Mouse (Mus musculus): ENCODE results near the gene Itch. TPM values are rescaled to one million over a fixed set of nuclear protein-coding genes. Genes with fewer than 3 reads are reported as not detected.
"Not testable (repeated sequence)": the region's sequence is repeated elsewhere in the genome, so short reads cannot be mapped to it uniquely, and the experiment has no call there.

Itch gene
- total RNA-seq, 2 experiments from 2014 or later, result 74.4 to 102 TPM

- no peak for ATAC-seq (ENCODE audit: poor library complexity, severe bottlenecking)
Measured at GRCm38 (mm10) chr2:155142025-155142555, 8.8 kb downstream of the Itch start.

GRCm38 (mm10) chr2:155149296-155149695 is 16.0 kb downstream of the Itch start:
- ATAC-seq (ENCODE audit: poor library complexity, severe bottlenecking), result not testable (repeated sequence)

GRCm38 (mm10) chr2:155207419-155207818 is 74.1 kb downstream of the Itch start:
- ATAC-seq (ENCODE audit: poor library complexity, severe bottlenecking), result peak; percentile 60

GRCm38 (mm10) chr2:155223145-155223544 is 89.8 kb downstream of the Itch start:
- no peak for ATAC-seq (ENCODE audit: poor library complexity, severe bottlenecking)

DNA sequence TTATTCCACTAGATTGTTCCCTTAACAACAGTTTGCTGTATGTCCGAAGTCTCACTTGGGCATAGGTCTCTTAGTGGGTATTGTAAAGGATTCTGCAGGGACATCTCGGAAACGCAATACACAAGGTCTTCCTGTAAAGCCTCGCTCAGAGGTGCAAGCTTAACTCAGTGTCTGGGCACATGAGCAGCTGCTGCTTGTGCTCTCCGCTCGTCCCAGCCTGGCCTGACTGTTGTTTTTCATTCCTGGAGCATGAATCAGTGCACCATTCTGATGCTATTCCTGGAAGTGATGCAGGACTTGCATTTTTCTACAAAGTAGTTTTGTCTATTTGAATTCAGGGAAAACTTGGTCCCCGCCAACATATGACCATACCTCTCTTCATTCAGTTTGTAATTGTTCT is 91.4 kb downstream of the Itch start:
- no peak for ATAC-seq (ENCODE audit: poor library complexity, severe bottlenecking)

DNA sequence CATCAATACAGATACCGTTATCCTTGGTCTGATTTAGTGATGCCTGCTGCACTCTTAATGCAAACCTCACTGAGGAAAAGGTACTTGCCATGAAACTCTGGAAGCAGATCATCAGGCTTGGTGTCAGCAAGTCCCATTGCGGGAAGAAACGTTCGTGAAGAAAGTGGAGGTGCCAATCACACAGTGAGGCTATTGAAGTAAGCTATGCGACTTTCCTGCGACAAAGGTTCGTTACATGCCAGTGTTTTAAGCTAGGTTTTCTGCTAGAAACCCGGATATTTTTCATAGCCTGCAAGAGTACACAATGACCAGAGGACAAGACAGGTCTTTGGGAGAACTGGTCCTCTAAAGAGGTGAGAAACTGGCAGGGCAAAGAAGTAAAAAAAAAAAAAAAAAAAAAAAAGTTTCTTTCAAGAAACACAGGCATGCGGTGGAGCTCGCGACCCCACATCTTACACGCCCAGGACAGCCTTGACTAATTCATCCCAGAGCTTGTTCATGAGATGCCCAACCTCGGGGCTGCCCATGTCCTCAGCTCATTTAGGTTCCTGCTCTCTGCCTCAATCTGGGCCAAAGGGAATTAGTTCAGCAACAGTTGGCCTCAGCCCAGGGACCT is 102.5 kb downstream of the Itch start:
- ATAC-seq (ENCODE audit: poor library complexity, severe bottlenecking), result peak; percentile 46

GRCm38 (mm10) chr2:155236362-155236992 is 103.2 kb downstream of the Itch start, which contains the start of gene Dynlrb1:
Gene Dynlrb1 (plus strand): TSS chr2:155236533.
- ATAC-seq (ENCODE audit: poor library complexity, severe bottlenecking), result peak; percentile 97

GRCm38 (mm10) chr2:155237276-155237675 is 104.0 kb downstream of the Itch start:
- ATAC-seq (ENCODE audit: poor library complexity, severe bottlenecking), result no peak

DNA sequence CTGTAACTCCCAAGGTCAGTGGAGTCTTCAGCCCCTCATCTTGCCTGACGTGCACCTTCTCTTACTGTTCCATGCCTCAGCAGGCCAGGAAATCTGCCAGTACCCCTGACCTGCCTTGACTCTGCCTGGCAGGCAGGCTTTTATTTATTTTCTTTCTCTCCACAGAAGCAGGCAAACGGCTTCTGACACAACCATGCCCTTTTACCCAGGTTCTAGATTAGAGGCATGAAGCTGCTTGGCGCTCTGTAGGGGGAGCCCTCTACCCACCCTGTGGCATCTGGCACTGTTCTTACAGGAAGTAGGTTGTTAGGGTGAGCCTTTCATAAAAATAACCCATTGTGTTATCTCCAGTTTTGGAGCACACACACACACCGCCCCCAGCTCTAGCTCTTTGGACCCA is 107.6 kb downstream of the Itch start:
- no peak for ATAC-seq (ENCODE audit: poor library complexity, severe bottlenecking)

GRCm38 (mm10) chr2:155242296-155242855 is 109.1 kb downstream of the Itch start:
- no peak for ATAC-seq (ENCODE audit: poor library complexity, severe bottlenecking)

GRCm38 (mm10) chr2:155246231-155246630 is 112.9 kb downstream of the Itch start:
- ATAC-seq (ENCODE audit: poor library complexity, severe bottlenecking), result no peak

DNA sequence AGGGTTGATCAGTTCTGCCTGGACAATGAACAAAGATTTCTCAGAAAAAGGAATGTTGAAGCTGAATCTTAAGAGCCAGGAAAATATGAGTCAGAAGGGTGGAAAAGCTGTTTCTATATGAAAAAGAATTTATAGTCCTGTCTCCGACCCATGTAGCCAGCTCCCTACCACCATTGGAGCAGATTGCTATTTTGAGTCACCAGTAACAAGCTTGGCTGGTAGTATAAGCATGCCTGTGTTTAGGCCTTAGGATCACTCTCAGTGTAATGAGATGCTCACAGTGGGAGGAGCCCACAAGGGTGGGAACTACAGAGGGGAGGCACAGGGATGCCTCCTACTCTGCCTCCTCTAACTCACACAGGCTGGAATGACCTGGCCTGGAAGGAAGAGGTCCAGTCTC is 114.9 kb downstream of the Itch start:
- ATAC-seq (ENCODE audit: poor library complexity, severe bottlenecking), result no peak

- ATAC-seq (ENCODE audit: poor library complexity, severe bottlenecking), result no peak
Measured at GRCm38 (mm10) chr2:155248718-155249117, 115.4 kb downstream of the Itch start.

- ATAC-seq (ENCODE audit: poor library complexity, severe bottlenecking), result no peak
Measured at GRCm38 (mm10) chr2:155249588-155249987, 116.3 kb downstream of the Itch start.

DNA sequence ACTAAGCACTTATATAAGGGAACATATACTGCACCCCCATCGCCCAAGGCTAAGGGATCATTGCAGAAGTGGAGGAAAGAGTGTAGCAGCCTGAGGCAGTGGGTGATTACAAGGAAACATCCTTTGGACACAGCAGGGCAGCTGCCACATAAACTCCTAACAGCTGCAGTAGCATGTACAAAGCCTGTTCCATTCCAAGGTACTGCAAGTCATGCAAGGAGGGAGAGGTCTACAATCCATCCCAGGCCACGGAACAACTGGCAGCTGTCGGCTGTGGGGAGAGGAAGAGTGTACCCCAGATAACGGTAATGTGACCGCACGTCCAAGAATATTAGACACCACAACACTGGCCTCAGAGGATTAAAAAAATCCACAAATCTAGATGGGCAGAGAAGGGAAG is 132.2 kb downstream of the Itch start:
- ATAC-seq (ENCODE audit: poor library complexity, severe bottlenecking), result no peak

DNA sequence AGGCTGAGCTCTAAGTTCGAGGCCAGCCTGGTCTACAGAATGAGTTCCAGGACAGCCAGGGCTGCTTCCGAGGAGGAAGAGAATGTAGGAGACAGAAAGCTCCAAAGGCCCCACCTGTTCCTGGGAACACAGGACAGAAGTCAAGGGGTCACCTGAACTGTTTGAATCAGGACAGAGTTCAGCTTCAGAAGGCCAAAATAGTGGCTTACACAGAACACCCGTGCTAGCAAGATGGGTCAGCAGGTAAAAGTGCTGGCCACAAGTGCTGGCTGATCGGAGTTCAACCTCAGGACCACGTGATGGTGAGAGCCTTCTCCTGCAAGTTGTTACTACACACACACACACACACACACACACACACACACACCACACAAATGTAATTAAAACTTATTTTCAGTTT is 133.6 kb downstream of the Itch start:
- no peak for ATAC-seq (ENCODE audit: poor library complexity, severe bottlenecking)

GRCm38 (mm10) chr2:155271957-155272356 is 138.6 kb downstream of the Itch start:
- ATAC-seq (ENCODE audit: poor library complexity, severe bottlenecking), result no peak

DNA sequence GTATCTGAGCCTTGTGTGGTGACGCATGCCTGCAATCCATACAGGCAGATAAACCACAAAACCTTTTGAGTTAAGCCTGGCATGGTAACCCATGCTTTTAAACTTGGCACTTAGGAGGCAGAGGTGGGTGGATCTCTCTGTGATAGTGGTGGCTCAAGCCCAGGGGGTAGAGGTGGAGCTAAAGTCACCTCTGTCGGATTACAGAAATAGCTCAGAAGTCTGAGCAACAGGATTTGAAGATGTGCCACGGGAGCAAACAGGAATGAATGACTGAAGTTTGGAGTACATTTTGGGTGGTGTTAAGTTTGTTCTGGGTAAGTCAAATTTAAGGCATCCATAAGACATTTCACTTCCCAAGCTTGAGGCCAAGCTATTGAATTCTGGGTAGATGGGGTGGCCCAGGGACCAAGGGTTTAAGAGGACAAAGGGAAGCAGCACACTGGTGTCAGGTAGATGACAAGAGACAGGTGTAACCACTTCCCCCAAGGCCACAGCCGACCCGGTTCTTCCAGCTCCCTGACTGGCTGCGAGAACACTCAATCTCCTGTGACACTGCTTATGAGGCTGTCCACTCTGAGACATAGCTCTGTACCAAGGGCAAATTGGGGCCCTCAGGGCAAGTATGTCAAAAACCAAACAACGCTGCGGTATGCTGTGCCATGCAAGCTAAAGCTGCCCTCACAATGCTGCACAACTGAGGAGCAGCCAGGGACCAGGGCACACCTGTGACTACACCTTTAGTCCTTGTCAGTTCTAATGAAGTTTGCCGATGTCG is 139.3 kb downstream of the Itch start:
- ATAC-seq (ENCODE audit: poor library complexity, severe bottlenecking), result no peak

DNA sequence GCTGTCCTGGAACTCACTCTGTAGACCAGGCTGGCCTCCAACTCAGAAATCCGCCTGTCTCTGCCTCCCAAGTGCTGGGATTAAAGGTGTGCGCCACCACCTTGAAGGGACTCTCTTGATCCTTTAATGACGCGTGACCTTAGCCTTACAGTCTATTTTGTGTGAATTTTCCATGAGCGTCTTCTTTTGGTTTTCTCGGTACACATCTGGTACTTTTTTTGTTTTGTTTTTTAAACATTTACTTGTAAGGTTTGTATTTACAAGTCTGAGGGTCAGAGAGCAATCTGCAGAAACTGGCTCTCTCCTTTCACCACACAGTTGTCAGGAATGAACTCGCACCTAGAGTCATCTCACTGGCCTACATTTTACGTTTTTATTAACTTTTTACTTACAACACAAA is 140.3 kb downstream of the Itch start:
- ATAC-seq (ENCODE audit: poor library complexity, severe bottlenecking), result no peak

DNA sequence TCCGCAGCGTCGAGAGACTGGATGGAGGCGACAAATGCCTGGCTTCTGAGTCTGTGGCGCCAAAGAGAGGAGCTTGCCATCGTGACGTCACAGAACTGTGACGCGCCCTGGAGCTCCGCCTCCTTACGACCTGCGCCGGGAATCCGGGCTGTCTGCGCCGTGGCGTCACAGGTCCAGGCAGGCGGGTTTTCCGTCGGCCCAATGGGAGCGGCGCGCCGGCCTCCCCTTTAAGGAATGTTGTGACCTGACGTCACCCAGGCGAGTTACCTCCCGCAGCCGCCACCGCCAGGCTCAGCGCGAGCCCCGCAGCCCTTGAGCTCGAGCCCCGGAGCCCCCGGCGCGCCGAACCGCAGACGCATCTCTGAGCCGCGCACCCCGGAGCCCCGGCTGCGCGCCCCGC is 142.9 kb downstream of the Itch start, which contains the start of gene Map1lc3a:
TSS of gene Map1lc3a (plus strand) at position 103 of the 400 bp plus-strand sequence.
- peak; percentile 91 for ATAC-seq (ENCODE audit: poor library complexity, severe bottlenecking)
